8 mouse cellular contexts compared by ENCODE assay signal in genomic region chr11:72206341-72207203, GRCm38 (mm10). TPM values are rescaled to one million over a fixed set of nuclear protein-coding genes. Genes with fewer than 3 reads are reported as not detected.
DNase-seq lines count a peak whose midpoint lies in the region; ATAC-seq and TF ChIP-seq lines count a peak whose summit lies in the region.

Gm43951 (minus strand) TSS chr11:72206840.

- no peaks in the 10 kb centered on the region for H3K9me3 ChIP-seq in forebrain, embryonic 15.5 days
- H3K9me3 ChIP-seq in intestine, postnatal 0 days (ENCODE audit: control insufficient read depth): no peaks in the 10 kb centered on the region
- no peaks in the 10 kb centered on the region for H3K9me3 ChIP-seq in liver, embryonic 14.5 days (ENCODE audit: control insufficient read depth, low read length)
- H3K9me3 ChIP-seq in neural tube, embryonic 15.5 days (replicated peaks): no peaks in the 10 kb centered on the region

- DNase-seq in urinary bladder, adult 2 months (ENCODE audit: low spot score): peak; percentile 30
- no peak for DNase-seq in urinary bladder, postnatal 4 days (ENCODE audit: low spot score in 2 of 2)
- DNase-seq in c-Kit-positive CD71-positive TER-119-positive erythroid progenitor cells, embryonic 14.5 days (ENCODE audit: low spot score): peak; percentile 8
- no peak for DNase-seq in liver, embryonic 14.5 days (ENCODE audit: low read depth in 3 of 3, low spot score in 3 of 3)
- no peak for DNase-seq in gastrocnemius, adult 18-20 months (ENCODE audit: low spot score)

- H3K36me3 ChIP-seq in forebrain, embryonic 15.5 days: peaks cover 22% of the 10 kb centered on the region
- peaks cover 22% of the 10 kb centered on the region for H3K36me3 ChIP-seq in intestine, postnatal 0 days (ENCODE audit: control insufficient read depth, insufficient read depth)
- H3K36me3 ChIP-seq in liver, embryonic 14.5 days (replicated peaks; ENCODE audit: control insufficient read depth, insufficient read depth, low read depth): peaks cover 3% of the 10 kb centered on the region
- H3K36me3 ChIP-seq in neural tube, embryonic 15.5 days: peaks cover 22% of the 10 kb centered on the region

- H3K4me2 ChIP-seq in forebrain, embryonic 15.5 days (replicated peaks): peak within 1 kb of the TSS; percentile 87
- peak within 1 kb of the TSS; percentile 89 for H3K4me2 ChIP-seq in intestine, postnatal 0 days (replicated peaks; ENCODE audit: low read depth)
- peak within 1 kb of the TSS; percentile 96 for H3K4me2 ChIP-seq in liver, embryonic 14.5 days (ENCODE audit: low read depth)
- H3K4me2 ChIP-seq in neural tube, embryonic 15.5 days: peak within 1 kb of the TSS; percentile 86

- peak within 1 kb of the TSS; percentile 94 for H3K4me3 ChIP-seq in forebrain, embryonic 15.5 days
- H3K4me3 ChIP-seq in intestine, postnatal 0 days (ENCODE audit: low read depth, low read length): peak within 1 kb of the TSS; percentile 89
- peak within 1 kb of the TSS; percentile 92 to 95 for H3K4me3 ChIP-seq in liver, embryonic 14.5 days (ENCODE audit: insufficient read depth in 1 of 2, low read depth in 2 of 2, low read length in 2 of 2)
- peak within 1 kb of the TSS; percentile 84 for H3K4me3 ChIP-seq in neural tube, embryonic 15.5 days (replicated peaks)

- H3K27ac ChIP-seq in forebrain, embryonic 15.5 days (replicated peaks): peak within 1 kb of the TSS; percentile 74
- H3K27ac ChIP-seq in intestine, postnatal 0 days (ENCODE audit: low read depth, low read length): peak within 1 kb of the TSS; percentile 91
- peak within 1 kb of the TSS; percentile 23; the same call in 1 of the 2 replicates for H3K27ac ChIP-seq in liver, embryonic 14.5 days
- peak within 1 kb of the TSS; percentile 82 for H3K27ac ChIP-seq in neural tube, embryonic 15.5 days (replicated peaks)

- H3K27me3 ChIP-seq in forebrain, embryonic 15.5 days: no peaks in the 10 kb centered on the region
- H3K27me3 ChIP-seq in intestine, postnatal 0 days (replicated peaks; ENCODE audit: control insufficient read depth, insufficient read depth, low read length): no peaks in the 10 kb centered on the region
- H3K27me3 ChIP-seq in liver, embryonic 14.5 days (ENCODE audit: control insufficient read depth, insufficient read depth, low read length): no peaks in the 10 kb centered on the region
- H3K27me3 ChIP-seq in neural tube, embryonic 15.5 days (replicated peaks): no peaks in the 10 kb centered on the region

- under 1% methylated on average over 43 of the region's 43 CpGs for WGBS in forebrain, embryonic 15.5 days
- WGBS in intestine, postnatal 0 days: under 1% methylated on average over 40 of the region's 43 CpGs
- WGBS in liver, embryonic 14.5 days (ENCODE audit: insufficient replicate concordance): 1% methylated on average over 43 of the region's 43 CpGs
- WGBS in neural tube, embryonic 15.5 days: under 1% methylated on average over 43 of the region's 43 CpGs

- no peak for TF ChIP-seq EP300 in liver, embryonic 14.5 days (IDR thresholded peaks at IDR 0.05; ENCODE audit: low read depth)

- H3K4me1 ChIP-seq in forebrain, embryonic 15.5 days: peaks cover 41% of the 10 kb centered on the region
- H3K4me1 ChIP-seq in intestine, postnatal 0 days (replicated peaks; ENCODE audit: control insufficient read depth, insufficient read depth, low read length): 0 out of 2 replicates have a peak, but pooled peaks cover 5% of the 10 kb centered on the region
- peaks cover 5 to 10% of the 10 kb centered on the region in 2 experiments; a peak in 3 of 4 replicates for H3K4me1 ChIP-seq in liver, embryonic 14.5 days (replicated peaks; ENCODE audit: control insufficient read depth in 2 of 2, insufficient read depth in 2 of 2, low read length in 1 of 2)
- peaks cover 38% of the 10 kb centered on the region for H3K4me1 ChIP-seq in neural tube, embryonic 15.5 days

- ATAC-seq in forebrain, embryonic 15.5 days (replicated peaks): peak; percentile 55
- ATAC-seq in intestine, postnatal 0 days: peak; percentile 20
- peak; percentile 25 for ATAC-seq in liver, embryonic 14.5 days (ENCODE audit: insufficient read depth)
- peak; percentile 36 for ATAC-seq in neural tube, embryonic 15.5 days (ENCODE audit: low FRiP score)

- TF ChIP-seq CTCF in intestine, postnatal 0 days (IDR thresholded peaks at IDR 0.05; ENCODE audit: low read depth): peak; percentile 52
- TF ChIP-seq CTCF in liver, embryonic 14.5 days (IDR thresholded peaks at IDR 0.05; ENCODE audit: low read depth): 0 out of 2 replicates have a peak, but pooled peaks have one; percentile 23

- peak within 1 kb of the TSS; percentile 74 for H3K9ac ChIP-seq in forebrain, embryonic 15.5 days (replicated peaks)
- H3K9ac ChIP-seq in intestine, postnatal 0 days (ENCODE audit: low read depth, low read length): peak within 1 kb of the TSS; percentile 67
- H3K9ac ChIP-seq in liver, embryonic 14.5 days (replicated peaks): peak within 1 kb of the TSS; percentile 60
- H3K9ac ChIP-seq in neural tube, embryonic 15.5 days (replicated peaks): peak within 1 kb of the TSS; percentile 87

RNA-seq across cellular contexts. Expression of gene Gm43951, which starts in this region (rescaled TPM):
- polyA plus RNA-seq in urinary bladder, adult 2 months (2012; rRNA removed): 0.43 and 0.84 TPM in 2 replicates
- polyA plus RNA-seq in forebrain, embryonic 15.5 days (2015; fragmentation: Nextera tagmentation; extraction: Ambion mirVana): 1.4 TPM in 2 replicates
- polyA plus RNA-seq in intestine, postnatal 0 days (2015; fragmentation: Nextera tagmentation; extraction: Ambion mirVana): not detected in 2 replicates
- polyA plus RNA-seq in liver, embryonic 14.5 days (2012; rRNA removed): 0.08 and 0.09 TPM in 2 replicates
- not detected in 2 replicates for polyA plus RNA-seq in liver, embryonic 14.5 days (2014; fragmentation: Nextera tagmentation; extraction: Ambion mirVana)
- 1.00 and 1.4 TPM in 2 replicates for polyA plus RNA-seq in neural tube, embryonic 15.5 days (2015; fragmentation: Nextera tagmentation; extraction: Ambion mirVana)
- under 1 TPM; 0.09 to 0.17 TPM for total RNA-seq in gastrocnemius, adult 18-20 months (2021)

Comparison
In these comparisons a context has a peak if more than half of its experiments do, and no peak if none do; other contexts are left out.
1. Peak in DNase-seq in urinary bladder, adult 2 months; RNA of the gene not detected or under 1 TPM.
2. Peak in ATAC-seq, H3K4me3 ChIP-seq, H3K27ac ChIP-seq, H3K9ac ChIP-seq and H3K4me2 ChIP-seq in intestine, postnatal 0 days; RNA of the gene not detected or under 1 TPM.
3. Peak in ATAC-seq, H3K4me3 ChIP-seq, H3K27ac ChIP-seq, H3K9ac ChIP-seq and H3K4me2 ChIP-seq in liver, embryonic 14.5 days; RNA of the gene not detected or under 1 TPM.
4. H3K27ac ChIP-seq: peak in every context shown above with its lines; median percentile 91 in intestine, postnatal 0 days; 82 in neural tube, embryonic 15.5 days; 74 in forebrain, embryonic 15.5 days; 23 in liver, embryonic 14.5 days.